Mouse (Mus musculus) ES-Bruce4 (cell line): ENCODE results near the gene Sohlh2.

Source experiments
- CTCF ChIP-seq: IDR thresholded peaks from one replicate; pipeline ENCODE4 v1.8.1; 2011; ENCODE audit warnings: low read depth, low read length
- EP300 ChIP-seq: IDR thresholded peaks from 2 replicates; pipeline ENCODE4 v1.6.1; 2011; ENCODE audit warnings: low read depth, low read length; ENCODE audit not compliant: insufficient read depth
- POLR2A ChIP-seq: IDR thresholded peaks from one replicate; pipeline ENCODE4 v1.8.1; 2011; ENCODE audit warnings: low read length; ENCODE audit not compliant: insufficient read depth

GRCm38 (mm10) chr3:55148091-55148490, 33.7 kb upstream of the Sohlh2 start:
- TF ChIP-seq CTCF (no peak), EP300 (no peak), POLR2A (no peak)
